Mouse (Mus musculus): Measurements from ENCODE around the gene Bpifb1. TPM values are rescaled to one million over a fixed set of nuclear protein-coding genes. Genes with fewer than 3 reads are reported as not detected.

Gene Bpifb1
- polyA plus RNA-seq (2014; fragmentation: Nextera tagmentation; extraction: Ambion mirVana) = not detected in 2 replicates

- H3K9me3 ChIP-seq (ENCODE audit: control insufficient read depth, low read length) = no peaks in the 10 kb centered on the region
- H3K4me1 ChIP-seq (ENCODE audit: control insufficient read depth, insufficient read depth, low read length) = no peaks in the 10 kb centered on the region
- H3K4me3 ChIP-seq (ENCODE audit: low read depth, low read length) = no peak within 1 kb of the TSS
- no peaks in the 10 kb centered on the region for H3K27me3 ChIP-seq (ENCODE audit: control insufficient read depth, insufficient read depth, low read length)
- H3K36me3 ChIP-seq (ENCODE audit: control insufficient read depth, insufficient read depth, low read length) = no peaks in the 10 kb centered on the region
- H3K27ac ChIP-seq (ENCODE audit: low read depth, low read length) = no peak within 1 kb of the TSS
- H3K4me2 ChIP-seq (ENCODE audit: low read depth, low read length) = no peak within 1 kb of the TSS
- 84% methylated on average over 11 of the region's 11 CpGs for WGBS
- no peak within 1 kb of the TSS for H3K9ac ChIP-seq (replicated peaks; ENCODE audit: low read depth, low read length)
- ATAC-seq (ENCODE audit: low read depth) = no peak
Measured at GRCm38 (mm10) chr2:154190546-154191258, at the start of gene Bpifb1. Gene Bpifb1, plus strand, starts transcription at chr2:154190818.

GRCm38 (mm10) chr2:154142580-154142979 lies 48.0 kb upstream of the Bpifb1 start, which contains the start of gene Bpifa1:
Gene Bpifa1, plus strand, starts transcription at chr2:154142880.
- no peak within 1 kb of the TSS for H3K27ac ChIP-seq (ENCODE audit: low read depth, low read length)
- ATAC-seq (ENCODE audit: low read depth) = no peak

GRCm38 (mm10) chr2:154143735-154144134 lies 46.9 kb upstream of the Bpifb1 start:
- WGBS = 63% methylated on average over 3 of the region's 3 CpGs
- ATAC-seq (ENCODE audit: low read depth) = no peak
- Histone ChIP-seq H3K27ac (ENCODE audit: low read depth, low read length) (no peak overlapping the region), H3K4me2 (ENCODE audit: low read depth, low read length) (no peak overlapping the region), H3K9me3 (ENCODE audit: control insufficient read depth, low read length) (no peaks in the 10 kb centered on the region), H3K4me1 (ENCODE audit: control insufficient read depth, insufficient read depth, low read length) (no peaks in the 10 kb centered on the region), H3K4me3 (ENCODE audit: low read depth, low read length) (no peak overlapping the region), H3K9ac (replicated peaks; ENCODE audit: low read depth, low read length) (no peak overlapping the region), H3K36me3 (ENCODE audit: control insufficient read depth, insufficient read depth, low read length) (no peaks in the 10 kb centered on the region), H3K27me3 (ENCODE audit: control insufficient read depth, insufficient read depth, low read length) (no peaks in the 10 kb centered on the region)

More at GRCm38 (mm10) chr2:154142580-154142979, 48.0 kb upstream of the Bpifb1 start, which contains the start of gene Bpifa1:
- H3K36me3 ChIP-seq (ENCODE audit: control insufficient read depth, insufficient read depth, low read length) = no peaks in the 10 kb centered on the region
- no peaks in the 10 kb centered on the region for H3K4me1 ChIP-seq (ENCODE audit: control insufficient read depth, insufficient read depth, low read length)
- H3K4me2 ChIP-seq (ENCODE audit: low read depth, low read length) = no peak within 1 kb of the TSS
- H3K4me3 ChIP-seq (ENCODE audit: low read depth, low read length) = no peak within 1 kb of the TSS
- 82% methylated on average over 4 of the region's 4 CpGs for WGBS
- no peaks in the 10 kb centered on the region for H3K27me3 ChIP-seq (ENCODE audit: control insufficient read depth, insufficient read depth, low read length)
- no peak within 1 kb of the TSS for H3K9ac ChIP-seq (replicated peaks; ENCODE audit: low read depth, low read length)
- no peaks in the 10 kb centered on the region for H3K9me3 ChIP-seq (ENCODE audit: control insufficient read depth, low read length)

GRCm38 (mm10) chr2:154147496-154147895 lies 43.1 kb upstream of the Bpifb1 start:
- Histone ChIP-seq H3K27me3 (ENCODE audit: control insufficient read depth, insufficient read depth, low read length) (no peaks in the 10 kb centered on the region), H3K4me2 (ENCODE audit: low read depth, low read length) (no peak overlapping the region), H3K4me3 (ENCODE audit: low read depth, low read length) (no peak overlapping the region), H3K9ac (replicated peaks; ENCODE audit: low read depth, low read length) (no peak overlapping the region), H3K36me3 (ENCODE audit: control insufficient read depth, insufficient read depth, low read length) (no peaks in the 10 kb centered on the region), H3K27ac (ENCODE audit: low read depth, low read length) (no peak overlapping the region), H3K9me3 (ENCODE audit: control insufficient read depth, low read length) (no peaks in the 10 kb centered on the region), H3K4me1 (ENCODE audit: control insufficient read depth, insufficient read depth, low read length) (no peaks in the 10 kb centered on the region)
- WGBS = 76% methylated on average over 4 of the region's 4 CpGs
- no peak for ATAC-seq (ENCODE audit: low read depth)

- no peaks in the 10 kb centered on the region for H3K9me3 ChIP-seq (ENCODE audit: control insufficient read depth, low read length)
- WGBS = 45% methylated on average over 3 of the region's 3 CpGs
- H3K4me3 ChIP-seq (ENCODE audit: low read depth, low read length) = no peak overlapping the region
- no peak overlapping the region for H3K4me2 ChIP-seq (ENCODE audit: low read depth, low read length)
- no peak overlapping the region for H3K27ac ChIP-seq (ENCODE audit: low read depth, low read length)
- H3K27me3 ChIP-seq (ENCODE audit: control insufficient read depth, insufficient read depth, low read length) = no peaks in the 10 kb centered on the region
- no peak for ATAC-seq (ENCODE audit: low read depth)
- H3K9ac ChIP-seq (replicated peaks; ENCODE audit: low read depth, low read length) = no peak overlapping the region
- no peaks in the 10 kb centered on the region for H3K4me1 ChIP-seq (ENCODE audit: control insufficient read depth, insufficient read depth, low read length)
- no peaks in the 10 kb centered on the region for H3K36me3 ChIP-seq (ENCODE audit: control insufficient read depth, insufficient read depth, low read length)
Measured at GRCm38 (mm10) chr2:154158433-154158832, 32.2 kb upstream of the Bpifb1 start.

- ATAC-seq (ENCODE audit: low read depth) = no peak
- H3K27me3 ChIP-seq (ENCODE audit: control insufficient read depth, insufficient read depth, low read length) = no peaks in the 10 kb centered on the region
- no peak within 1 kb of the TSS for H3K4me2 ChIP-seq (ENCODE audit: low read depth, low read length)
- no peaks in the 10 kb centered on the region for H3K9me3 ChIP-seq (ENCODE audit: control insufficient read depth, low read length)
- H3K36me3 ChIP-seq (ENCODE audit: control insufficient read depth, insufficient read depth, low read length) = no peaks in the 10 kb centered on the region
- H3K4me1 ChIP-seq (ENCODE audit: control insufficient read depth, insufficient read depth, low read length) = no peaks in the 10 kb centered on the region
- H3K27ac ChIP-seq (ENCODE audit: low read depth, low read length) = no peak within 1 kb of the TSS
- H3K4me3 ChIP-seq (ENCODE audit: low read depth, low read length) = no peak within 1 kb of the TSS
- H3K9ac ChIP-seq (replicated peaks; ENCODE audit: low read depth, low read length) = no peak within 1 kb of the TSS
- 86% methylated on average over 8 of the region's 8 CpGs for WGBS
Measured at GRCm38 (mm10) chr2:154162307-154162706, 28.3 kb upstream of the Bpifb1 start, which contains the start of gene Bpifa5. Gene Bpifa5, plus strand, starts transcription at chr2:154162607.

- ATAC-seq (ENCODE audit: low read depth) = no peak
- no peaks in the 10 kb centered on the region for H3K36me3 ChIP-seq (ENCODE audit: control insufficient read depth, insufficient read depth, low read length)
- no peak overlapping the region for H3K4me3 ChIP-seq (ENCODE audit: low read depth, low read length)
- no peak overlapping the region for H3K9ac ChIP-seq (replicated peaks; ENCODE audit: low read depth, low read length)
- no peaks in the 10 kb centered on the region for H3K9me3 ChIP-seq (ENCODE audit: control insufficient read depth, low read length)
- 89% methylated on average over 5 of the region's 5 CpGs for WGBS
- no peak overlapping the region for H3K27ac ChIP-seq (ENCODE audit: low read depth, low read length)
- no peak overlapping the region for H3K4me2 ChIP-seq (ENCODE audit: low read depth, low read length)
- H3K4me1 ChIP-seq (ENCODE audit: control insufficient read depth, insufficient read depth, low read length) = no peaks in the 10 kb centered on the region
- no peaks in the 10 kb centered on the region for H3K27me3 ChIP-seq (ENCODE audit: control insufficient read depth, insufficient read depth, low read length)
Measured at GRCm38 (mm10) chr2:154163306-154163705, 27.3 kb upstream of the Bpifb1 start.

GRCm38 (mm10) chr2:154169172-154169571 lies 21.4 kb upstream of the Bpifb1 start:
- H3K27me3 ChIP-seq (ENCODE audit: control insufficient read depth, insufficient read depth, low read length) = no peaks in the 10 kb centered on the region
- ATAC-seq (ENCODE audit: low read depth) = no peak
- 69% methylated on average over 3 of the region's 3 CpGs for WGBS

GRCm38 (mm10) chr2:154171621-154172020 lies 19.0 kb upstream of the Bpifb1 start:
- no peaks in the 10 kb centered on the region for H3K9me3 ChIP-seq (ENCODE audit: control insufficient read depth, low read length)
- no peak overlapping the region for H3K4me2 ChIP-seq (ENCODE audit: low read depth, low read length)
- H3K27me3 ChIP-seq (ENCODE audit: control insufficient read depth, insufficient read depth, low read length) = no peaks in the 10 kb centered on the region
- no peaks in the 10 kb centered on the region for H3K4me1 ChIP-seq (ENCODE audit: control insufficient read depth, insufficient read depth, low read length)
- WGBS = 76% methylated on average over 6 of the region's 6 CpGs
- no peak overlapping the region for H3K27ac ChIP-seq (ENCODE audit: low read depth, low read length)
- no peak for ATAC-seq (ENCODE audit: low read depth)
- H3K4me3 ChIP-seq (ENCODE audit: low read depth, low read length) = no peak overlapping the region
- H3K36me3 ChIP-seq (ENCODE audit: control insufficient read depth, insufficient read depth, low read length) = no peaks in the 10 kb centered on the region
- H3K9ac ChIP-seq (replicated peaks; ENCODE audit: low read depth, low read length) = no peak overlapping the region

More at GRCm38 (mm10) chr2:154169172-154169571, 21.4 kb upstream of the Bpifb1 start:
- Histone ChIP-seq H3K4me2 (ENCODE audit: low read depth, low read length) (no peak overlapping the region), H3K36me3 (ENCODE audit: control insufficient read depth, insufficient read depth, low read length) (no peaks in the 10 kb centered on the region), H3K9ac (replicated peaks; ENCODE audit: low read depth, low read length) (no peak overlapping the region), H3K27ac (ENCODE audit: low read depth, low read length) (no peak overlapping the region), H3K4me1 (ENCODE audit: control insufficient read depth, insufficient read depth, low read length) (no peaks in the 10 kb centered on the region), H3K9me3 (ENCODE audit: control insufficient read depth, low read length) (no peaks in the 10 kb centered on the region), H3K4me3 (ENCODE audit: low read depth, low read length) (no peak overlapping the region)

Measured in neural tube, embryonic 14.5 days (tissue).